Mouse (Mus musculus) adrenal gland, adult 8-10 months (tissue): ENCODE measurements around the gene Tekt3. TPM values are rescaled to one million over a fixed set of nuclear protein-coding genes. Genes with fewer than 3 reads are reported as not detected.

Source experiments
- DNase-seq: peaks from one replicate; pipeline ENCODE4 v3.0.0; 2022
- total RNA-seq, 4 experiments: library from RNA; stranded (reverse); gene quantifications; 2 replicates each; pipeline ENCODE4 v1.2.4; 2022

Tekt3 gene
- total RNA-seq, 4 experiments from 2014 or later, result not detected

DNA sequence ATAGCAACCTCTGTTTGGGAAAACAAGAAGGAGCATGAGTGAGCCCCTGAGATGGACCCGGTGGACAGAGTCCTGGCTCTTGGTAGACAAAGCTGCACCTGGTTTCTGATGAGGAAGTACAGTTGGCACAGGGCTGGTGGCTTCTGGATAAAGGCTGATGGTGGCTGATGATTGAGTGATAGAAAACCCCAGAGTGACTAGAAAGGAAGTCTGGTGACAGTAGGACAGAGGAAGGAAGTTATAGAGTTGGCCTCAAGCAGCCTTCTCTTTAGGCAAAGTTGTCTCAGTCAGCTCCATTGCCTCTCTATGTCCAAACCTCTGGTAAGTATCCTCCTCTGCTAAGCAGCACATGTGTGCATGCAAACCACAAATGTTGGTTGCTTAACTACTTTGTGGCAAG is 1.5 kb upstream of the Tekt3 start:
- DNase-seq, result no peak

DNA sequence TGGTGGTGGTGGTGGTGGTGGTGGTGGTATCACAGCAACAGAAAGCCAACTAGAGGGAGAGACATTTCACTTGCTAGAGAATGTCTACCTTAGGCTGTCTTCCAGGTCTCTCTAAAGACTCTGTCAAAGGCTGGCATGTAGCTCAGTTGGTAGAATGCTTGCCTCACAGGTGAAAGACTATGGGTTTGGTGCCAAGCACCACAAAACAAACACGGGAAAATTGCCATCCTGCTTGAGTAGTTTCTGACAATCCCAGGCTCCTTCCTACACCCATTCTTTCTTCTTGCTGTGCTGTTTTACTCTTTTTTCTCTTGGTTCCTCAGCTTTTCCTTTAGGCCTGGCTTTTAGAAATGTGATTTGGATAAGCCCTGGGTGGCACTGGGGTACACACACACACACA is 5.1 kb downstream of the Tekt3 start:
- DNase-seq, result no peak

DNA sequence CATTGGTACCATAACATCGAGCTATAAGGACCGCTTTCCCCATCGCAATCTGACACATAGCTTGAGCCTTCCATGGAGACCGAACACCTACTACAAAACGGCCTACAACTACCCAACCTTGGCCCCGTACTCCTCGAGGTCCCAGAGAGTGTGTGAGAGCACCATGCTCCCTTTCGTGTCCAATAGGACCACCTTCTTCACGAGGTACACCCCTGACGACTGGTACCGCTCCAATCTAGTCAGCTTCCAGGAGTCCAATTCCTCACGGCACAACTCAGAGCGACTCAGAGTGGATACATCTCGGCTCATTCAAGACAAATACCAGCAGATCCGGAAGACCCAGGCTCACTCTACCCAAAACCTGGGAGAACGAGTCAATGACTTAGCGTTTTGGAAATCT is 8.6 kb downstream of the Tekt3 start:
- no peak for DNase-seq

DNA sequence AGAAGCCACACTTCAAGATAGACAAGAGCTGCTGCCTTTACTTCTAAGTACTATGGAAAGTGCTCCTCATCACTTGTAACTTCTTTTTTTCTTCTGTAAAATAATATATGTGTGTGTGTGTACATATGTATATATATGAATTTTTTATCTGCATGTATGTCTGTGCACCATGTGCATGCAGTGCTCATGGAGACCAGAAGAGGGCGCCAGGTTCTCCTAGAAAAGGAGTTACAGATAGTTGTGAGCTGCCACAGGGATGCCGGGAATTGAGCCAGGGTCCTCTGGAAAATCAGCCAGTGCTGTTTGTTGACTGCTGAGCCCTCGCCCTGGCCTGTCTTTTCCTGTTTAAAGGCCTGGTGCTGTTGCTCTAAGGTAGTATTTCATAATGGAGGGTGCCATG is 23.1 kb downstream of the Tekt3 start:
- no peak for DNase-seq

DNA sequence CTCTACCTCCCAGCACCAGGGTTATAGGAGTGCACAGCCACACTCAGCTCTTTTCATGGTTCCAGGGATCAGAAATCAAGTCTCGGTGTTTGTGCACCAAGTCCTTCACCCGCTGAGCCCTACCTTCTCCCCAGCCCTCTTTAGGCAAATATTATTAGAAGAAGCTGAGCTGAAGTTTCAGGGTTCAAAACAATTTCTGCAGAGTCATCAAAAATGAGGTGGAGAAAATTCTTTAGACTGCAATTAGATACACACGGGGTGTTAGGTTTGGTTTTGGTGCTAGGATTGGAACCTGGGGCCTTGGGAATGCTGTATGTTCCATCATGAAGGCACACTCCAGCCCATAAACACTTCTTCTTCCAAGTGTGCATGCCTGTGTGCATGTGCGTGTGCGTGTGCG is 27.2 kb downstream of the Tekt3 start:
- no peak for DNase-seq

DNA sequence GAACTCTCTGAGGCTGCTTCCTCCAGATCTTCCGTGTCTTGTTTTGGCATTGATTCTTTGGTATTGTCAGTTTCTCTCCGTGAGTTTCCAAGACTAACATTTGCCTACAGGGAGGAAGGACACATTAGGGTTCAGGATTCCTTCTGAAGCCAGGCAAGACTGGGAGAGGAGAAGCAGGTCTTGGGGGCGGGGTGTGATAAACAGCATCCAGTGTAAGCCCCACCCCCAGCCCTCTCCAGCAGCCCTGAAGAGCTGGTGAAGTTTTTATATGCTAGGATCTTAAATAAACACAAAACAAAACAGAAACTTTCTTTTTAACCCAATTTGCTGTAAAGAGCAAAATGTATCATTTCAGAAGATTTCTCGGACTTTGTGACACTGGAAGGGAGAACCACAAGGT is 28.8 kb downstream of the Tekt3 start:
- DNase-seq, result no peak

DNA sequence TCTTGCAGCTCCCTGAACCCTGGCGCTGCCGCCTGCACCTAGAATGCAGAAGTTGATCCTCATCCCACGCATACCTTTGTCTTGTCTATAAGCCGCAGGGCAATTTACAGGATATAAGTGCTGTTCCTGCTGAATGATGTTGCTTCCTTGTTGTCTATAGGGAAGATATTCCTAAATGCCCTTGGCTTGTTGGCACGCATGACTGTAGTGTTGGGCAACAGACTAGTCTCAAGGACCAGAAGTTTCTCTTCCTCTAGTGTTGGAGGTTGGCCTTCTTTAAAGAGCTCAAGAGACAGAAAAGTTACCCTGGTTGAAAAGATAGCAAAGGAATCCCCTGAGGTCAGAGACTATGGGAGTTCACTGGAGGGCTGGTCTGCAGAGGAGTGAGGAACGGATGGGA is 29.5 kb downstream of the Tekt3 start:
- peak; percentile 25 for DNase-seq

DNA sequence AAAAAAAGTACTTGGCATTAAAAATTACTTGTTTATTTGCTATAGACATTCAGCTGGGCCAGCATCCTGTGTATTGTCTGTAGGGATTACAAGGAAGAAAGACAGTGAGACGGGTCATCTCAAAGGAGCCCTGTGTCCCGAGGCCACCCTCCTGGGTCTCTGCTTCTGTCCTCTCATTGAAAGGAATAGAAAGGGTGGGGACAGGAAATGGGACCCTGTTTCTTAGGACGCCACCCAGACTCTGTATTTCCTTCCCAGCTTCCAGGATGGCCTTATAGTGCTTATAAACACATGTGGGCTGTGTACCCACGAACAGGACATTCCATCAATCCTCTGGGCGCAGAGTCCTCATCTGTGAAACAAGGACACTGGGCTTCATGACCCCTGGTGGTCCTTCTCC is 30.8 kb downstream of the Tekt3 start:
- DNase-seq, result no peak

DNA sequence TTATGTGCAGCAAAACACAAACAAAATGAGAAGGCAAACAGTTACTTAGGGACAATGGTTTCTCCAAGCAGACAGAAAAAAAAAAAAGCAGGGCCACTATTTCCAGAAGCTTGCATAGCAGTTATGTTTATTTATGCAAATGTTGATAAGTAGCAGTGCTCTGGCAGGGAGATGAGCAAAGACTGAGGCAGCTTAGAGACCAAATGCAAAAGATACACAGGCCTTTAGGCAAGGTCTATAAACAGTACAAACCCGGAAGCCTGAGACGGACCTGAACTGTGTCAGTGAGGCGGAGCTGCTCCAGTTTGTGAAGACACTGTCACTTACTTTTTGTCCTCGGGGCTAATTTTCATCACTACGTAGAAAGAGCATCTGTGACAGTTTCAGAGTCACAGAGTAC is 32.1 kb downstream of the Tekt3 start:
- DNase-seq, result no peak

DNA sequence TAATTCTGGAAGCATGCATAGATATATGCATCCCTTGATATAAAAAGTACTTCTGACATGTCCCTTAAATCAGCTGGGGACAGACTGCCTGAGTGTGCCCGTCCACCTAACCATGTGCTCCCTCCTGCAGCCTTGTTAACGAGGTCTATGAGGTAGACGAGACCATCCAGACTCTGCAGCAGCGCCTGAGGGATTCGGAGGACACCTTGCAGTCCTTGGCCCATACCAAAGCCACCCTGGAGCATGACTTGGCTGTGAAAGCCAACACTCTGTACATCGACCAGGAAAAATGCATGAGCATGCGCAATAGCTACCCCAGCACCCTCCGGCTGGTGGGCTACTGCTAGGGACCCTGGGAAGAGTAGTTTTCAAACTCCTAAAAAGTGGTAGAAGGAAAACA is 33.0 kb downstream of the Tekt3 start:
- no peak for DNase-seq

DNA sequence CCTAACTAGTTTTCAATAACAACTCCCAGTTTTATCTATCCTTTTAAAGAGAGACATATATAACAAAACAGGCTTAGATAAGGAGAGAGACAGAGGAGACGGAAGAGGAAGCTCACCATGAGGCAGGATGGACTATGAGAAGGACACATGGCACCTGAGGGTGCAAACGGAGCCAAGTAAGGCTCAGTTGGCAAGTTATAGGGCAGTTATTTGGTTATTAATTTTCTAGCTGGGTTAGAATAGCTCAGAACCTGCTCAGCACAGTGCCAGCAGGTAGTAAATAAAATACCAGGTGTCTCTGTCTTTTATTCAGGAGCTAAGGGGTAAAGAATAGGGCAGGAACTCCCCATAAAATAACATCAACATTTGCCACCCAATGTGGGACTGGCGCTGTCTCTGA is 36.6 kb downstream of the Tekt3 start:
- DNase-seq, result no peak

DNA sequence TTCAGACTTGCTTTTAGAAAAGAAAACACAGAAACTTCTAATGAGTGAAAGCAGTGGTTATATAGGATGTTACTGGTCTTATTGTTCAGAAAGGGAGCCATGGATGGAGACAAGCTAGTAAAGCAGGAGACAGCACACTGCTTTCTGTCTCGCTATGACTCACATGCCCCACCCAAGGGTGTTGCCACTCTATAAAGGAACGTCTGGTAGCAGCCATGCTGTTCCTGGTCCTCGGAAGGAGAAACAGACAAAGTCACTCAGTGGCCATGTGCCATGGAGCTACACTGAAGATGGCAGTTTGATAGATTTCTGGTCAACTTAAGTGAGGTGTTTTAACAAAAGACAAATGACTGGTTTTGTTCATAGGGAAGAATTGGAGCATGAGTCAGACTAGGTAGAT is 37.9 kb downstream of the Tekt3 start:
- DNase-seq, result no peak

DNA sequence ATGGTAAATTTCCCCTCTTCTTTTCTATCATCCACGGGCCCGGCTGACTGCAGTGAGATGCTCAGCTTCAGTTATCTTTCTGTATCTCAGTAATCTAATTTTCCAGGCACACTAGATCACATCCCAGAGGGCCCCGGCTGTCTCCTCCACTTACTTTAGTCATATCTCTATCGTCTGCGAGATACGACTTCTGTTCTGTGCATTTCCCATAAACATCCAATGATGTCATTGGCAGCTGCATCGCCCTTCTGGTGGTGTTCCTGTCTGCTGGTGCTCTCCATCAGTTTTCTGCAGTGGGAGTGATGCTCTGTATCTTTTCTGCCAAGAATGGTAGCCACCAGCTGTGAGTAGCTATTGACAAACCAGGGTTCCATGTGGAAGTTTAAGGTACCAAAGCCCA is 41.8 kb downstream of the Tekt3 start:
- no peak for DNase-seq

DNA sequence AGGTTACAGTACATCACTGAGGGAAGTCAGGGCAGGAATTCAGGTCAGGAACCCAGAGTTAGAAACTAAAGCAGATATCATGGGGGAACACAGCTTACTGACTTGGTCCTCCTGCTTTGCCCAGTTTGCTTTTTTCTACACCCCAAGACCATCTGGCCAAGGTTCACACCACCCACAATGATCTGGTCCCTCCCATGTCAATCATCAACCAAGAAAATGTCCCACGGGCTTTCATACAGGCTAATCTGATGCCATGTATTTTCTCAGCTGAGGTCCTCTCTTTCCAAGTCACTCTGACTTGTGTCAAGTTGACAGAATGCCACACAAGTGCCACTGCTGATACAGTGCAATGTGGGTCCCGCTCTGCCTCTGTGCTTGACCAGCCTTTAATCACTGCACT is 42.6 kb downstream of the Tekt3 start:
- no peak for DNase-seq

DNA sequence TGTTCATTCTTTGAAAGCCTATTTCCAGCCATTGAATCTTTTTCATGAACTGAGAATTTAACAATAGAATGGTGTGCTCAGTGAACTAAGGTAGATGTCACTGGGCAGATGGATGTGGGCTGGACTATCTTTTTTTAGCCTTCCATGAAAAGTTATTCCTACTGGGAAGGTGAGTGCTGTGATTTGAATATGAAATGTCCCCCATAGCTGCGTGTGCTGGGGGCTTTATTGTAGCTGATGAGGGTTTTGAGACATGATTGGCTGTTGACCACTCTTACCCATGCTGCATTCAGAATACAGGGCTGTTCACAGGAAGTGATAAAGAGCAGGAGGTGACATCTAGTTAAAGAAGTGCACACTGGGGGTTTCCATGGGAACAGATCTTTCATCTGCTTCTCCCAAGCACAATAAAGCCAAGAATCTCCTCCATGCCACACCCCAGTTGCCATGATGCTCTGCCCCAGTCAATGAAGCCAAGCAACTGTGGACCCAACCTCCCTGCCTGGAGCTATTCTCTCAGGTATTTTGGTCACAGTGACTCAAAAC is 47.8 kb downstream of the Tekt3 start:
- DNase-seq, result no peak

DNA sequence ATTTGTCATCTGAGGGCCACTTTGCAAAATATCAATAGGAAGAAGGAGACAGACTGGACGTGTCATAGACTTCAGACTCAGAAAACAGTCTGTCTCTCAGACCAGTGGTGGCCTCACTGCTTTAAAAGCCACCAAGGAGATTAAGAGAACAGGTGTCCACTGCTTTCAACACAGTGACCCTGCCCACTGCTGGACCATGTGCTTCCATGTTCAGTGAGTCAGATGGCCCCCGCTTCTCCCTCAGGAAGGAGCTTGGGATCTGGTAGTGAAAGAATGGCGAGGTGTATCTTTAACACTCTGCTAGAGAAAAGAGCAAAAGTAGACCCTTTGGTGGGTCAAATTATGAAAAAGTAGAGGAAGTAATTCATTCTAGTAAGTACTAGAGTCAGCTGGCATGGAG is 48.9 kb downstream of the Tekt3 start:
- no peak for DNase-seq

DNA sequence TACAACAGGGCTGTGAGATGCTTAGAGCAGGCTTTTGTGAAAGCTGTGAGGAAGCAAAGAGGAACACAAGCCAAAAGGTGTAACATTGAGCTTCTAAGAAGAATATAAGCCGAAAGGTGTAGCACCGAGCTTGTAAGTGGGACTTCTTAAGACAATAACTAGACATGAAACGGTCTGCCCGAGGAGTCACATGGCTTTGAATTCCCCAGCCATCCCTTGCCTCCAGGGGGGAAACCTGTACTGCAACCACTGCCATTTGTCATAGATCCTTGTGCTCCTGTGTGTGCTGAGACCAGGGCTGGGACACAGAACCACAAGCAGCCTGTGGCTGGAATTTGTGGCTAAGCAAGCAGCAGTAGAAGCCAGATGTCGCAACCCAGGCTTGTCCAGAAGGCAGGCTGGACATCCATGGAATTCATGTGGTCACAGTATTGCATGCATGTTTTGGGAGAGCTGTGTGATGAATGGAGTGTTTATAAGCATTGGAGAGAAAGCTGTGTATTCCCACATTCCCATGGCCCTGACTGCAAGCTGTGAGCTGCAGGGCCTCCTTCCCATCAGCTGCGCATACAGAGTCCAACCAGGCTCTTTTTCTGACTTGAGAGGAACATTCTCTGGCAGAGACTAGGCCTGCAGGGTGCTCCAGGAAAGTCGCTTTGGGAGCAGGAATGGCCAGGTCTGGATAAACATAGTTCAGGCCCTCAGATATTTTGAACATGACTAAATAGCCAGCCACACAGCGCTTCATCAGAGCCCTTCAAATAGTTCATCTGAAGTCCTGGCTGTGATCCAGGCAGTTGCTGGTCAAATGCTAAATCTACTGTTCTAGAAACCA is 53.6 kb downstream of the Tekt3 start:
- no peak for DNase-seq

DNA sequence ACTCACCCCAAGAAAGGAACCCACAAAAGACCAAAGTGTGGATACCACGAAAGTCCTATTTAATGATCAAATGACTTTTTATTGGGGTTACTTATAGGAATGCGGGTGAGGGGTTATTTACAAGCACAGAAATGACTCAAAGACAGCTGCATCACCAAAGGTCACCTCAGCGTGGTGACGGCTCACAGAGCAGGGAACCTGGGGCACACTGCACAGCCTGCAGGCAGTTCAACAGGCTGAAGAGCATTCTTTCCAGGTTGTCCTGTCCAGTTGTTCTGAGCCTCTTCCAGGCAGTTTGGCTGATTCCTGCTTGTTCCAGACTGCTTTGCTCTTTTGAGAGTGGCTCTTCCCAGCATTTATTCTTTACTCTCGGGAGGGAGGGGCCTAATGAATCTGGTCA is 55.2 kb downstream of the Tekt3 start:
- DNase-seq, result no peak

DNA sequence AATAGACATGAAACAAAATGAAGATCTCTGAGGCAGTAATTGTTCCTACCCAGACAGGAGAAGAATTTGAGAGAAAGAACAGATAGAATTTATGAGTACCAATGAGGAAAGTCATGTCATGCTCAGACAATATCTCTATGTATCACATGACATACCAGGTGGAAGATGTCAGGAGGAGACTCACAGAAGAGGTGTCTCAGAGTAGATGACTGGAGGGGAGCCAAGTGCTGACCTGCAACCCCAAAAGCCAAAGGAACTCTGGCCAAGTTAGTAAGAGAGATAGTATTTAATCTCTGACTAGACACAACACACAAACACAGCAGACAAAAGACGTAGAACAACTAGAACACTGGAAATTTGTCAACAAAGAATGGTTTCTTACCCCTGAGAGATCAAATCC is 55.8 kb downstream of the Tekt3 start:
- DNase-seq, result no peak

DNA sequence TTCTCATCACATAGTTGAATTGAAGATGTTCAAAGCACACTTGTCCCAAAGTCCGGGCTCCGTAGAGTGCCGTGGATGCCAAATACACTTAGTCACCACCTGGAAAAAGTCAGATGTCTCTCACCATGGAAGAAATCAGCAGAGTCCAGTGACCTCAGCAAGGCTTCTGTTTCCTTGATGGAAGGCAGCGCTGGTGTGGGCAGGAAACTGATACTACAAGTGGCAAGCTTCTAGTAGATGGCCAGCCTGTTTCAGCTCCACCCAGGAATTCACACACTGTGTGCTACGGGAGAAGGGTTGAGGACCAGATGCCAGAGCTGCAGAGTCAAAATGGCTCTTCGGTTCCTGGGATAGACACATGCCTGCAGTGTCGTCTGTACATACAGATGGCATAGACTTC is 58.3 kb downstream of the Tekt3 start:
- no peak for DNase-seq

DNA sequence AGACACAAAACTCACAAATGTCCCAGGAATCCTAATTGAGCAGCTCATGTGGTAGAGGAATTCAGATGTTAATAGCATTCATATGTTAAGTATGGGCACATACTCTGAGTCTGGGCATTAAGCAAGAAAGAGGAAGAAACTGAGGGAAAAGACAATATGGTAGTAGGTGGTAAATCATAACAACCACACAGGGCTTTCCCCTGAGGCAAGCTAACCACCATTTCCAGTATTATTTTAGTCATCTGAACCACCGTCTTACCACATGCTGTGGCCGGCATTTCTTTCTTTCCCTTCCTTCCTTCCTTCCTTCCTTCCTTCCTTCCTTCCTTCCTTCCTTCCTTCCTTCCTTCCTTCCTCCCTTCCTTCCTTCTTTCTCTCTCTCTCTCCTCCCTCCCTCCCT is 60.8 kb downstream of the Tekt3 start:
- no peak for DNase-seq

DNA sequence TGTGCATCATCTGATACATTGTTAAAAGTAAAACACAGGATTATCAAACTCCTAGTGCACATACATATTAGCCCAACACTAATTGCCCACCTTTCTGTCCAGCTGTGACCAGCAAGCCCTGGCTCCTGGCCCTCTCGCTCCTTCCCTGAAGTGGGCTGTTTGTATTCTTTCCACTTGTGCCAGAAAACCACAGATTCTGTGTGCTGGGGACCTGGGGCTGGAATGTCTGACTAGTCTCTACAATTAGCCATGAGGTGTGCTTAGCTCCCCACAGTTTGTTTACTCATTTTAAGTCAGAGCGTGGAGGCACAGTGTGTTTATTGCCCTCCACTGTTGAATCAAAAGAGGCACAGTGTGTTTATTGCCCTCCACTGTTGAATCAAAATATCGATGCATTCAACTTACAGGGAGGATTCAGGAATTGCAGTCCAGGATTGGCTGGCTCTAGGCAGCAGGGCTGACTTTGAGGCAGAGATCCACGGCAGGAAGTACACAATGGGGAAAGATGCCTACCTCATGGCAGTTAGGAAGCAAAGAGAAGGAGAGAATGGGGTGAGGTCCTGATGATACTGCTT is 61.4 kb downstream of the Tekt3 start:
- no peak for DNase-seq

DNA sequence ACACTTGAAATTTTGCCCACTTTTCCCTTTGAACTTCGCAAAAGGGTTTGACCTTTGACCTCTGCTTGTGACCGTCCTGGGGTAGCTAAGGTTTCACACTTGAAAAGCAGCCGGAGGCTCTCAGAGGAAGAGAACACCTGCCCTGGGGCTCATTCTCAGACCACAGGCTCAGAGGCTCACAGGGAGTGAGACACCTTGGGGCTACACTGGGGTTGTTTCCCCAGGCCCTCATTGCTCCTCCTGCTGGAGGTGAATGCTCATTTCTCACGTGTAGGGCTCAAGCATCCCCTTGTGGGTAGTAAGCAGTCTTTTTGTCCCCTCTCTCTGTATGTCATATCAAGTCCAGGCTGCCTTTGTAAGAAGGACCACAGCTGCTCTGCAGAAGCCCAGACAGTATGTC is 62.9 kb downstream of the Tekt3 start:
- no peak for DNase-seq

DNA sequence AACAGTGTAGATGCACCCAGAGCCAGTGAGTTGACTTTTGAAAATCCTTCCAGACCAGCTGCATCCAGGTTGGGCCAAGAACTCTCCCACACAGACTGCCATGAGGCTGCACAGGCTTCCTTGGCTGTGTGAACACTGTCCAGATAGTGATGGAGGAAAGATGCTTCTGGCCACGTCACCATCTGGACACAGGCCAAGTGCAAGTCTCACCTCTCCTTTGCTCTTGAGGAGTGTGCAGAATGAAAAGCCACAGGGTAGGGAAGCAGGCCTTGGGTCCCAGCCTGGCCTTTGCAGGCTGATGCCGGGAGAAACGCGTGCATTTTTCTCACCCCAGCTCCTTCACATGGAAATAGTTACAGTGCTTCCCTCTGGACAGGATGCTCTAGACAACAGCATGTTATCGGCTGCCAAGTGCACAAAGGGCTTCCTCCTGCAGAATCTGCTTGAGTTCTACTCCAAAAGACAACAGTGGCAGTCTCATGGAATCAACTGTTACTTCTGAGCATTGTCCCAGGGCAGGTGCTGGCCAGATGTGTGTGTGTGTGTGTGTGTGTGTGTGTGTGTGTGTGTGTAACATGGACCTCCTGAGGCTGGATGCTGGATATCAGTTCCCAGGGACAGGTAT is 64.5 kb downstream of the Tekt3 start:
- DNase-seq, result no peak
